Mouse (Mus musculus) MEL (cell line): Measurements from ENCODE around the gene Rilpl1. TPM values are rescaled to one million over a fixed set of nuclear protein-coding genes. Genes with fewer than 3 reads are reported as not detected.

Source experiments
- DNase-seq: peaks from one replicate; pipeline ENCODE4 v3.0.0; 2011; ENCODE audit warnings: low read depth, low spot score
- H3K27ac ChIP-seq: 2 replicates; pipeline ENCODE4 v1.5.1; 2012; ENCODE audit warnings: low read depth, mild to moderate bottlenecking, control low read depth, low read length, moderate library complexity; ENCODE audit not compliant: control insufficient read depth
- H3K27me3 ChIP-seq, 2 experiments: fragments of 150-350 bp in 1 of 2; sonication (generic) in 1 of 2; 2 replicates each; pipeline ENCODE4 v1.6.1; 2012; ENCODE audit warnings: low read length in 2 of 2, mild to moderate bottlenecking in 2 of 2, improper control_type of control experiment in 1 of 2, moderate library complexity in 1 of 2; ENCODE audit not compliant: insufficient read depth in 2 of 2, control insufficient read depth in 1 of 2
- H3K36me3 ChIP-seq, 2 experiments: 2 replicates each; pipeline ENCODE4 v1.6.1; 2012 to 2014; ENCODE audit warnings: low read length in 2 of 2, improper control_type of control experiment in 1 of 2, inconsistent platforms in 1 of 2, mild to moderate bottlenecking in 1 of 2; ENCODE audit not compliant: insufficient read depth in 2 of 2, control insufficient read depth in 1 of 2
- H3K4me1 ChIP-seq, 2 experiments: fragments of 150-350 bp in 1 of 2; sonication (generic) in 1 of 2; 2 replicates each; pipeline ENCODE4 v1.6.1; 2012; ENCODE audit warnings: low read length in 2 of 2, improper control_type of control experiment in 1 of 2, mild to moderate bottlenecking in 1 of 2; ENCODE audit not compliant: insufficient read depth in 2 of 2, control insufficient read depth in 1 of 2
- H3K4me3 ChIP-seq, 2 experiments: fragments of 150-350 bp in 1 of 2; sonication (generic) in 1 of 2; 2 replicates each; pipeline ENCODE4 v1.5.1; 2012; ENCODE audit warnings: low read depth in 2 of 2, low read length in 2 of 2, mild to moderate bottlenecking in 2 of 2, moderate library complexity in 2 of 2, control low read depth in 1 of 2, improper control_type of control experiment in 1 of 2; ENCODE audit not compliant: control insufficient read depth in 1 of 2, insufficient read depth in 1 of 2
- H3K79me2 ChIP-seq: 2 replicates; pipeline ENCODE4 v1.6.1; 2012; ENCODE audit warnings: mild to moderate bottlenecking, low read length, moderate library complexity; ENCODE audit not compliant: control insufficient read depth, poor library complexity, insufficient read depth
- H3K9ac ChIP-seq: 2 replicates; pipeline ENCODE4 v1.6.1; 2012; ENCODE audit warnings: low read depth, mild to moderate bottlenecking, control low read depth, low read length, moderate library complexity; ENCODE audit not compliant: control insufficient read depth, poor library complexity, severe bottlenecking
- H3K9me3 ChIP-seq: fragments of 150-350 bp; sonication (generic); replicated peaks from 2 replicates; pipeline ENCODE4 v1.6.1; 2012; ENCODE audit warnings: mild to moderate bottlenecking, low read length, improper control_type of control experiment, moderate library complexity; ENCODE audit not compliant: insufficient read depth
- BHLHE40 ChIP-seq: IDR thresholded peaks from 2 replicates; pipeline ENCODE4 v1.6.1; 2012; ENCODE audit warnings: low read depth, mild to moderate bottlenecking, inconsistent platforms, low read length, improper control_type of control experiment, borderline replicate concordance
- CHD2 ChIP-seq: IDR thresholded peaks from 2 replicates; pipeline ENCODE4 v1.6.1; 2011; ENCODE audit warnings: low read length, improper control_type of control experiment
- EP300 ChIP-seq, 2 experiments: IDR thresholded peaks; 2 replicates each; pipeline ENCODE4 v1.6.1; 2011; ENCODE audit warnings: improper control_type of control experiment in 2 of 2, low read length in 2 of 2, low read depth in 1 of 2, mild to moderate bottlenecking in 1 of 2
- ETS1 ChIP-seq: IDR thresholded peaks from 2 replicates; pipeline ENCODE4 v1.6.1; 2012; ENCODE audit warnings: low read depth, mild to moderate bottlenecking, inconsistent platforms, low read length, improper control_type of control experiment, moderate library complexity
- GATA1 ChIP-seq: IDR thresholded peaks from 2 replicates; pipeline ENCODE4 v1.6.1; 2011; ENCODE audit warnings: low read depth, low read length, improper control_type of control experiment
- JUND ChIP-seq: IDR thresholded peaks from 2 replicates; pipeline ENCODE4 v1.6.1; 2011; ENCODE audit warnings: low read depth, mild to moderate bottlenecking, improper control_type of control experiment, low read length
- MAFK ChIP-seq: IDR thresholded peaks from 2 replicates; pipeline ENCODE4 v1.6.1; 2011; ENCODE audit warnings: low read depth, mild to moderate bottlenecking, low read length, improper control_type of control experiment, borderline replicate concordance
- MAX ChIP-seq: IDR thresholded peaks from 2 replicates; pipeline ENCODE4 v1.6.1; 2011; ENCODE audit warnings: low read length, improper control_type of control experiment
- MAZ ChIP-seq: IDR thresholded peaks from 2 replicates; pipeline ENCODE4 v1.6.1; 2012; ENCODE audit warnings: low read depth, mild to moderate bottlenecking, inconsistent platforms, low read length, improper control_type of control experiment
- MEF2A ChIP-seq: IDR thresholded peaks from 2 replicates; pipeline ENCODE4 v1.6.1; 2014; ENCODE audit warnings: low read depth, mild to moderate bottlenecking, inconsistent platforms, low read length, improper control_type of control experiment; ENCODE audit not compliant: poor library complexity, insufficient replicate concordance, severe bottlenecking; ENCODE audit errors: extremely low read depth
- MYB ChIP-seq: IDR thresholded peaks from 2 replicates; pipeline ENCODE4 v1.6.1; 2011; ENCODE audit warnings: mild to moderate bottlenecking, low read depth, low read length, improper control_type of control experiment
- MYC ChIP-seq: IDR thresholded peaks from 2 replicates; pipeline ENCODE4 v1.6.1; 2011; ENCODE audit warnings: low read depth, mild to moderate bottlenecking, low read length, improper control_type of control experiment, moderate library complexity
- POLR2AphosphoS5 ChIP-seq: IDR thresholded peaks from 2 replicates; pipeline ENCODE4 v1.6.1; 2012; ENCODE audit warnings: low read depth, borderline replicate concordance, mild to moderate bottlenecking, inconsistent platforms, low read length, moderate library complexity, mixed read lengths
- RAD21 ChIP-seq: IDR thresholded peaks from 2 replicates; pipeline ENCODE4 v1.6.1; 2011; ENCODE audit warnings: mild to moderate bottlenecking, low read depth, low read length, improper control_type of control experiment
- SMC3 ChIP-seq: IDR thresholded peaks from 2 replicates; pipeline ENCODE4 v1.6.1; 2011; ENCODE audit warnings: low read depth, low read length, improper control_type of control experiment
- TAL1 ChIP-seq: IDR thresholded peaks from 2 replicates; pipeline ENCODE4 v1.6.1; 2012; ENCODE audit warnings: mild to moderate bottlenecking, inconsistent platforms, low read length, moderate library complexity, mixed read lengths
- TCF12 ChIP-seq: IDR thresholded peaks from 2 replicates; pipeline ENCODE4 v1.6.1; 2014; ENCODE audit warnings: low read depth, mild to moderate bottlenecking, inconsistent platforms, low read length, improper control_type of control experiment, moderate library complexity
- UBTF ChIP-seq: IDR thresholded peaks from 2 replicates; pipeline ENCODE4 v1.6.1; 2012; ENCODE audit warnings: low read depth, mild to moderate bottlenecking, inconsistent platforms, low read length, improper control_type of control experiment, moderate library complexity, borderline replicate concordance; ENCODE audit not compliant: insufficient read depth
- USF2 ChIP-seq, 2 experiments: IDR thresholded peaks; 2 replicates each; pipeline ENCODE4 v1.6.1; 2011 to 2012; ENCODE audit warnings: improper control_type of control experiment in 2 of 2, low read length in 2 of 2, borderline replicate concordance in 1 of 2, inconsistent platforms in 1 of 2, low read depth in 1 of 2, mild to moderate bottlenecking in 1 of 2; ENCODE audit not compliant: insufficient read depth in 1 of 2
- ZMIZ1 ChIP-seq: IDR thresholded peaks from 2 replicates; pipeline ENCODE4 v1.6.1; 2012; ENCODE audit warnings: low read depth, mild to moderate bottlenecking, inconsistent platforms, low read length, improper control_type of control experiment, moderate library complexity
- polyA plus RNA-seq, 2 experiments: library from polyadenylated mRNA; stranded (reverse) in 1 of 2; unstranded in 1 of 2; fragments of >175 nt in 1 of 2; fragments of >200 nt in 1 of 2; gene quantifications; 2 replicates each; pipeline versions ENCODE4 v1.2.1 to v1.2.4; 2012; ENCODE audit warnings: low replicate concordance in 2 of 2, low read depth in 1 of 2; ENCODE audit not compliant: insufficient read length in 2 of 2, insufficient read depth in 1 of 2, missing spikeins in 1 of 2
- total RNA-seq: library from RNA; depleted of rRNA; stranded (reverse); fragments of 300-350 nt; gene quantifications from 2 replicates; pipeline ENCODE4 v1.2.3, GENCODE M21; 2012

Rilpl1 gene
- total and polyA plus RNA-seq, 3 experiments: 5.7 to 8.6 TPM; not detected in 1

DNA sequence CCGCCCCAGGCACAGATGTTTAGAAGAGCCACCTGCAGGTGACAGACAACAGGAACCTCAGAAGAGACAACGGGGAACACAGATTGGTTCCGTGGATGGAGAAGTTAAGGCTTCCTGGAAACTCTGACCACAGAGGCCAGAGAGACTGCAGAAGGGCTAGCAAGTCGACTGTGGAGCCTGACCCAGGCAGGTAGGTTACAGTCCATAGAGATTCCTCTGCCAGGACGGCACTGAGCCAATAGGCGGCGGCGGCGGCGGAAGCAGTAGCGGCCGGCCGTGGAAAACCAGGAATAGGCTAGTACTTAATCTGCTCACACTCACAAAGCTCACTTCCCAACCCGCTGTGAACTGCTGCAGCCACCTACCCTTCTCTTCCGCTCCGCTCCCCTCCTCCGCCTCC lies 5.6 kb upstream of the Rilpl1 start:
- Histone ChIP-seq H3K36me3 (peaks cover 0 to 8% of the 10 kb centered on the region in 2 experiments; a peak in 2 of 4 replicates), H3K4me1 (peaks cover 15 to 16% of the 10 kb centered on the region in 2 experiments), H3K9ac (no peak overlapping the region), H3K9me3 (no peaks in the 10 kb centered on the region), H3K4me3 (no peak overlapping the region), H3K27ac (no peak overlapping the region), H3K27me3 (no peaks in the 10 kb centered on the region), H3K79me2 (peaks cover 10% of the 10 kb centered on the region)
- DNase-seq: no peak
- TF ChIP-seq POLR2AphosphoS5 (no peak), ETS1 (no peak), TCF12 (no peak), UBTF (no peak), SMC3 (no peak), EP300 (IDR thresholded peaks at IDR 0.05; ENCODE audit: low read depth in 1 of 2, low read length in 2 of 2) (no peak), RAD21 (no peak), MEF2A (no peak), MAFK (no peak), TAL1 (no peak), GATA1 (no peak), USF2 (IDR thresholded peaks at IDR 0.05; ENCODE audit: borderline replicate concordance in 1 of 2, insufficient read depth in 1 of 2, low read depth in 1 of 2, low read length in 2 of 2) (no peak), BHLHE40 (no peak), CHD2 (no peak)

DNA sequence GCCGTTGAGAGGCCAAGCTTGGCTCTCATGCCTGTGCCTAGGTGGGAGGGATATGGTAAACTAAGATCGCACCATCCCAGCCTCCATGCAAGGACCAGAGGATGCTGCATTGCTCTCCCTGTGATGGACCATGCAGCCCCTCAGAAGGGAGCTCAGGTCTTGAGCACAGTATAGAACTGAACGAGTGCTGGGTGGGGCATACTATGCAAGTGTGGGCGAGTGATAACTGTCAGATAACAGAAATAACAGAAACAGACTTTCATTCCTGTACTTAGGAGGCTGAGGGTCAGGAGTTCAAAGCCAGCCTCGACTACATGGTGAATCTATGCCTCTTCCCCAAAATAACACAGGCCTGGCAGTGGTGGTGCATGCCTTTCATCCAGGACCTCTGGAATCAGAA lies 3.8 kb upstream of the Rilpl1 start:
- no peaks in the 10 kb centered on the region for H3K9me3 ChIP-seq
- H3K4me1 ChIP-seq: peaks cover 17 to 20% of the 10 kb centered on the region in 2 experiments
- no peak overlapping the region for H3K9ac ChIP-seq
- H3K4me3 ChIP-seq: no peak overlapping the region
- peak overlapping the region; percentile 17; the same call in 1 of the 2 replicates for H3K27ac ChIP-seq
- peak; percentile 65 for DNase-seq
- H3K79me2 ChIP-seq: peaks cover 2% of the 10 kb centered on the region; the same call in 1 of the 2 replicates
- H3K27me3 ChIP-seq: no peaks in the 10 kb centered on the region
- 0 out of 2 replicates have a peak, but pooled peaks have one; percentile 12 for TF ChIP-seq MYC
- TF ChIP-seq CHD2: no peak
- 0 out of 2 replicates have a peak, but pooled peaks have one; percentile 7 for TF ChIP-seq ETS1
- TF ChIP-seq TCF12: peak; percentile 56
- peak; percentile 63 to 78 for TF ChIP-seq EP300 (IDR thresholded peaks at IDR 0.05; ENCODE audit: low read depth in 1 of 2, low read length in 2 of 2)
- 0 out of 2 replicates have a peak, but pooled peaks have one; percentile 23 for TF ChIP-seq MAZ
- no peak for TF ChIP-seq ZMIZ1
- TF ChIP-seq MYB: peak; percentile 92
- no peak for TF ChIP-seq JUND
- TF ChIP-seq RAD21: no peak
- TF ChIP-seq GATA1: peak; percentile 74
- TF ChIP-seq MAX: no peak
- peaks cover 0 to 8% of the 10 kb centered on the region in 2 experiments; a peak in 2 of 4 replicates for H3K36me3 ChIP-seq
